Mouse (Mus musculus) stomach, postnatal 0 days (tissue): ENCODE data around the gene Scaf4.

Experiments used
- CTCF ChIP-seq: IDR thresholded peaks from 2 replicates; pipeline ENCODE4 v1.5.1; 2016; ENCODE audit warnings: antibody characterized with exemption, low read depth, mild to moderate bottlenecking, moderate library complexity
- EP300 ChIP-seq: optimal IDR thresholded peaks from 2 replicates; pipeline ENCODE3; 2016; ENCODE audit warnings: antibody characterized with exemption

DNA sequence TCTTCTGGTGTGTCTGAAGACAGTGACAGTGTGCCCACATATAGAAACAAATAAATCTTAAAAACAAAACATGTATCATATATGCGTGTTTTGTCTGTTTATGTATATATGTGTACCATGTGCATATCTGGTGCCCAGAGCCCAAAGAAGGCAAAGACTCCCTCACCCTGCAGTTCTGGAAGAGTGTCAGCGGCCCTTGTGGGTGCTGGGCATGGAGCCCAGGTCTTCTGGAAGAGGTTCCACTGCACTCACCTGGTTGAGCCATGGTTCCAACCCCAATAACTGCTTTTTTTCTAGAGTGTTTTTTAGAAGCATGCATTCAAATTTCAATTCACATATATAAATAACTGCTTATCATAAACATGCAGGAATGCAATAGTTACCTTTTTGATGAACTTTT lies 22.5 kb downstream of the Scaf4 start:
- TF ChIP-seq CTCF (no peak), EP300 (no peak)
